Mouse (Mus musculus) erythroid progenitor cell, adult 5-6 weeks (primary cell): ENCODE results near the gene Gatad1. TPM values are rescaled to one million over a fixed set of nuclear protein-coding genes. Genes with fewer than 3 reads are reported as not detected.
"Not testable (repeated sequence)": the region's sequence is repeated elsewhere in the genome, so short reads cannot be mapped to it uniquely, and the experiment has no call there.

Experiments
- ATAC-seq: replicated peaks from 2 replicates; pipeline ENCODE4 v1.8.0; 2016; ENCODE audit warnings: moderate number of reproducible peaks, mild to moderate bottlenecking, moderate TSS enrichment, inconsistent platforms; ENCODE audit not compliant: poor library complexity, low FRiP score, severe bottlenecking
- total RNA-seq, 2 experiments: library from RNA; stranded (forward) in 1 of 2; stranded (reverse) in 1 of 2; fragments of 150-400 nt in 1 of 2; fragments of 186-747, 209-891 nt in 1 of 2; gene quantifications; 2 replicates each; pipeline versions ENCODE4 v1.2.3 to v1.2.4; 2015 to 2017; ENCODE audit warnings: low replicate concordance in 2 of 2

Gene Gatad1
- total RNA-seq, 2 experiments from 2014 or later: 115 to 171 TPM

GRCm38 (mm10) chr5:3645326-3645725, 11.7 kb downstream of the Gatad1 start:
- ATAC-seq: no peak

DNA sequence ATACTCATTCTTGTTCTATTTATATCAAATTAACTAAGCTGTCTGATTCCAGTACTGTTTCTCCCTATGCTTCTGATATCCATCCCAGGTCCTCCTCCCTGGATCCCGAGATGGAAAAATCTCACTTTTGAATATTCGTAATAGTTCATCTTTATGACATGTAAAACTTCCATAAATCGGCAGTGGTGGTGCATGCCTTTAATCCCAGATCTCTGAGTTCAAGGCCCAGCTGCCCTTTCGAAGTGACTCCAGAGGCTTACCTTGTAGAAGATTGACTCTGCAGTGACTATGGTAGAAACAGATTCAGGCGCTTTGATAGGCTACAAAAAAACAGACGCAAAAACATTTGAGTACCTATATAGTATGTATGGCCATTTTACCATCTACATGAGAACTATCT, 12.4 kb downstream of the Gatad1 start:
- ATAC-seq: no peak

DNA sequence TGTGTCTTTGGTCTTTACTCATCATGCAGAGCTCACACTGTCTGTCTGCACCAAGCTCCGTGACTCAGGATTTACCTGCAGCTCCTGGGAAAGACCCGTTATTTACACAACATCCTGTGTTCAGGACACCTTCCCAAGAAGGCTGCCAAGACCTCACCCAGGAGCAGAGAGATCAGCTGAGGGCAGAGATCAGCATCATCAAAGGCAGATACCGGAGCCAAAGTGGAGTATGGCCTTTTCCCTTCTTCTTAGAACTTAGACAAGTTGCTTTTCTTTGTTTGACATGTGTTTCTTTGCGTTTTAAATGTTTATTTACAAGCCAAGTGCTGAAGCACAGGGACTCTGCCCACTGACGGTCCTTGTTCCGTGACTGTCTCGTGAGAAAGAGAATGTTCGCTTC, 21.7 kb downstream of the Gatad1 start:
- no peak for ATAC-seq

DNA sequence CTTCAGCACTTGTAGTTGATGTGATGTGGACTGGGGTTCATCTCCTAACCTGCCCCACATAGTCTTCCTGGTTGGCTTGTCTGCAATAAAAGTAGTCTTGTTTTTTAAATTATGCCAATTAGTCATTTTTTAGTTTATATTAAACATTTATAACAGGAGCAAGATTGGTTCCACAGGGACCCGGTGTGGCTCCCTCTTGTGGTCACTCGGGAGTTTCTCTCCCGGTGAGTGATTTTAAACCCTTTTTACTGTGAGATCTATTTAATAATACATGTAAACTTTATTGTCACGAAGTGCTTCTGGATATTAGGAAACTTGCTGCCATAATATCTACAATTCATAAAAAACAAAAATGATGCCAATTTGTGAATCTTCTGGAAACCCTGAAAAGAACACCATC, 23.0 kb downstream of the Gatad1 start:
- no peak for ATAC-seq

- ATAC-seq: no peak
Measured at GRCm38 (mm10) chr5:3633315-3633714, 23.7 kb downstream of the Gatad1 start.

GRCm38 (mm10) chr5:3632285-3632684, 24.7 kb downstream of the Gatad1 start:
- no peak for ATAC-seq

DNA sequence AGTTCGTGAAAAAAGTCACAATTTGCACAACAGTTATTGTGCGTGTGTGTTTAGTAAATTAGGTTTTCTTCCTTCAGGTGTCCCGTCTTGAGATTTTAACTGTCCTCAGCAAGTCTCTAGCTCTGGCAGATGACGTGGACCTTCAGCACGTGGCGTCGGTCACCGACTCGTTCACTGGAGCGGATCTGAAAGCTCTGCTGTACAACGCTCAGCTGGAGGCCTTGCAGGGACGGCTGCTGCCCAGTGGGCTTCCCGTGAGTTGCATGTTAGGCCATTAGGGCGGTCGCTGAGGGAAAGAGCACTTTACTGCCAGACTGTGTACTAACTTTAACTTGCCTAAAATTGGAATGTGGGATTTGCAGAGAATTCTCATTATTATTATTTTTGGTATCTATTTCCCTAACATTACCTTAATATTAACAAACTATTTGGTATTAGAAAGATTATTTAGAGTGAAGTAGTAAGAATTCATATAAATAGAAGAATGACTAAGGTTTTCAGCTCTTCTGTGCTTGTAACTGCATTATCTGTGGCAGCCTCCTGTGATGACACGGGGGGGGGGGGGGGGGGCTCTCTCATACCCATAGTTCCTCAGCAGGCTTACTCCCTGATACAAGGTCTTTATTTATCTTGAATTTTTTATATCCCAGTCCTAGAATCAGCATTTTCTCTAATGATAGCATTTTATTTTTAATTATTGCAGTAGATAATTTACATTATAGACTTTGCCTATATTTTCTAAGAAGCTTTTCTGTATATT, 25.3 kb downstream of the Gatad1 start:
- no peak for ATAC-seq

DNA sequence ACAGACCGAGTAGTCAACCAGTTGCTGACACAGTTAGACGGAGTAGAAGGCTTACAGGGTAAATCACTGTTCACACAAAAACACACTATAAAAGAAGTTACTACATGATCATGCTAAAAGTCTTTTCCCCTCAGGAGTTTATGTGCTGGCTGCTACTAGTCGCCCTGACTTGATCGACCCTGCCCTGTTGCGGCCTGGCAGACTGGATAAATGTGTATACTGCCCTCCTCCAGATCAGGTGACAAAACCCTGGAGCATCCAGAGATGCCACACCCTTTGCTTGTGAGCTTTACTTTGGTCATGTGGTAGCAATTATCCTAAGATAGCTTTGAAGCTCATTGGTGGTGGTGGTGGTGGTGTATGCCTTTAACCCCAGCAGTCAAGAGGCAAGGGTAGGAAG, 26.9 kb downstream of the Gatad1 start:
- ATAC-seq: no peak

DNA sequence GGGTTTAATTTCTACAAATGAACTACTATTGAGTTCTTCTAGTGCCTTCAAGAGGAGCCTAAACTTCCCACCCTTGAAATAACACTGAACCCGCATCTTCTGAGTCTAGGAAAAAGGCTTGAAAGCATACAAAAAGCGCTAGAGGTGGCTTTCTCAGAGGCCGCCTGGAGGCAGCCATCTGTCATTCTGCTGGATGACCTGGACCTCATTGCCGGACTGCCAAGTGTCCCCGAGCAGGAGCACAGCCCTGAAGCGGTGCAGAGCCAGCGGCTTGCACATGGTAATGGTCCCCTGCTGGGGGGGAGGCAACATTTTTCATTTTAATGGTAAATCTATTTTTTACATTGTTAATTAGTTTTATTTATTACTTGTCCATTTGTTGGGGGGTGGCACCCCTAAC, 36.5 kb downstream of the Gatad1 start:
- ATAC-seq: no peak

DNA sequence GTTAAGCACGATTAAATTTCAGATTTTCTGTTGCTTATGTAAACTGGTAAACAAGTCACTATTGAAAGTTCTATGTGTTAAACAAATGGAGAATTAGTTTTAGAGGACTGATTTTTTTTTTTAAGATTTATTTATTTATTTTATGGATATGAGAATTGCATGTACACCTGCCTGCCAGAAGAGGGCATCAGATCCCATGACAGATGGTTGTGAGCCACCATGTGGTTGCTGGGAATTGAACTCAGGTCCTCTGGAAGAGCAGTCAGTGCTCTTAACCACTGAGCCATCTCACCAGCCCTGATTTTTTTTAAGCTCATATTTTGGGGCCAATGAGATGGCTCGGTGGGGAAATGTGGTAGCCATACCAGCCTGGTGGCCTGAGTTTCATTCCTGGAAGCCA, 45.1 kb downstream of the Gatad1 start:
- not testable (repeated sequence) for ATAC-seq

DNA sequence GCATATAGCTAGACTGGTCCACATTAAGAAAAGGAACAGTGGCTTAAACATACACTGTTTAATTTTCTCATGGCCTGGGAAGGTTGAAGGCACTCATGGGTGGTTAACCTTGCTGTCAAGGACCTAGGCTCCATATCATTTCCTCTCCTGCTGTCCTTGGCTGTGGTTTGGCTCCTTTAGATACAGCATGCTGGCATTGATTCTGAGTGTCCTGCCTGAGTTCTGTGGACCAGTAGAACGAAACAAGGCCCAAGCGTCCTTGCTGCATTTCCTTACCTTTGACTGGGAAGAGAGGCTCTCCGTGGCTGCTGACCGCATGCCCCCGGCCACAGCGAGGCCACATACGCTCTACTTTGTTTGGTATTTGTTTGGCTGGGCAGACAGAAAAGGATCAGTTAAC, 47.7 kb downstream of the Gatad1 start:
- ATAC-seq: no peak

DNA sequence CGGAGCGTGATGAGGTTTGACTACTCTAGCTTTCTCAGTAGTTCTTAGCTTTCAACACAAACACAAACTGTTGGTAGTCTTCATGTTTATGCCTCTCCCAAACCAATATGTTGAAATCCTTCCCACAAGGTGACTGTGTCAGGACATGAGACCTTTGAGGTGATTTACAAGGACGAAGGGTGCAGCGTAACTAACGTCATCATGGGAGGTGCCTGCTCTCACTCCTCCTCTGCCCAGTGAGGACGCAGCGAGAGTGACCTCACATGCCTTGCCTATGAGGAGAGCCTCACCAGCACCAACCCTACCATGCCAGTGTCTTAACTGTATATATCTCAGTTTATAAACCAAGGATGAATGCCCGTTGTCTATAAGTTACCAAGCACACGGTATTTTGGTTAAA, 49.9 kb downstream of the Gatad1 start:
- no peak for ATAC-seq

DNA sequence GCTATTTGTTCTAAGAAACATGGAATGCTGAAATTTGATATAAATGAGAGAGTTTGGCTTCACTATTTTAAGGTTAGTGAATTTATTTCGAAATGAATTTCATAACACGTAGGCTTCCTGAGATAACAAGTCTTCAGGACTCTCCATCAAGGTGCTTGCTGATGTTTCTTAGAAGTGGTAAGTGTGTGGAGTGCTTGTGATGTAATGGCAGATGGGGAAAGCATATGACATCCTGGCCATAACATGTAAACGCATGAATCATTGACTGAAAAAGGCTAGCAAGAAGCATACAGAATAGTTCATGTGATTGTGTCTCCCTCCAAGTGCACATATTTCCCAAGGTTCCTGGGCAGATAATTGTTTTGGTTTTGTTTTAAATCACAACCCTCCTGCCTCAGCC, 56.2 kb downstream of the Gatad1 start:
- ATAC-seq: no peak

DNA sequence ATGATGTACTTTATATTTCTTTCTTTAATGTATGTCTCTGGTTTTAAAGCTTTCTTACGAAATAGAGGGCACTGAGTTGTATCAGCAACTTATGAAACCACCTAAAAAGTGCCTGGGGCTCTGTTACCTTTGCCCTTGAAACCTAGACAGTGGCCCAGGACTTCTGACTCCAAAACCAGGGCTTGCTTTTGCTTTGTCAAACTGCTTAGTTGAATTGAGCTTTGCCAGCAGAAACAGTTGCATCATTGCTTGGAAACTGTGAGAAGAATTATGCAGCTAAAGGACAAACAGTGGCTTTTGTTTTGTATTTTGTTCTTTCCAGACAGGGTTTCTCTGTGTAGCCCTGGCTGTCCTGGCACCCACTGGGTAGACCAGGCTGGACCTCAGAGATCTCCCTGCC, 56.7 kb downstream of the Gatad1 start:
- no peak for ATAC-seq

DNA sequence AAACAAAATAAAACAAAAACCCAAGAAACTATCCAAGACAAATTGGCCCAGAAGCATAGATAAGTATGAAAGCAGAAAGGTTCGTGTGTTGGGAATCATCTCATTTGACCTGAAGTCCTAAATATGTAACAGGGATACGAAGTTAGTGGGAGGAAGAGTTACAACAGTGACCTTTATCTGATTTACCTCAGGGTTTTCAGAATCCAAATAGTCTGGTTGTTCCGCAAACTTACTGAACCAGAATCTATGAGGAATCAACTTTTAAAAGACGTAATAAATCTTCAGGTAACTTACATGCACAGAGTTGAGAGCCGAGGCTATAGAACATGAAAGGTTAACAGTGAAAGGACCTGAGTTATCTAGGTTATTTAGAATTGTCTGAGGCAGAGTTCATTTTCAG, 58.2 kb downstream of the Gatad1 start:
- ATAC-seq: no peak

- ATAC-seq: no peak
Measured at GRCm38 (mm10) chr5:3597171-3597570, 59.8 kb downstream of the Gatad1 start.

GRCm38 (mm10) chr5:3596399-3596766, 60.6 kb downstream of the Gatad1 start, which contains the start of gene Rbm48:
TSS of gene Rbm48 (minus strand) at chr5:3596585.
- ATAC-seq: peak; percentile 85

DNA sequence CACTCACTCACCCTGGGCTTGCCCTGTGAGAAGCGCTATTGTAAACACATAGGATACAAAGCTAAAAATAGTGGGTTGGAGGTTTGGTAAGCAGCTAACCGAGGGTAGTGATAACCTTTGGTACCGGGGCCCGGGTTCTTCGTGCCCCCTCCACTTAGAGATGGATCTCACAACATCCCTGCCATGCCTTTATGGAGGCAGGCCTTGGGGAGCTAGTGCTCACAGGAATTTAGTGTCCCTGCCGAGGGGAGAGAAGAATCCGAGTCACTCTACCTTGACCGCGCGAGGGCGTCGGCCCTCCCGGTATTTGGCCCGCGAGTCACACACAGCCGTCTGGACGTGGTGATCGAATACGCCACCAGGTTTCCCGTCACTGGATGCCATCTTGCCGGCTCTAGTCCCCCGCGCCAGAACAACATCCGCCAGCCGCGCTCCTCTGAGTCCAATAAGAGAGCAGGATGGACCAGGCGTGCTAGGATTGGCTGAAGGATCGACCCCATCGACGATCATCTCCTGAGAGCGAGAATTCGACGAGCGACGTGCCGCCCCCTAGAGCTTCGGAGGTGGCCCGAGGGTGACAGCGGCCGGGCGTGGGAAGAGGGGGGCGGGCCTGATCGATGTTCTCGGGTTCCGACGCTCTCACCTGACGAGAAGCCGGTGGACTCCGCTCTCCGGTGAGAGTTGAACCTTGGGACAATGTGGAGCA, 61.1 kb downstream of the Gatad1 start, which contains the start of gene Pex1:
TSS of gene Pex1 (plus strand) at position 374 of the 706 bp plus-strand sequence.
- ATAC-seq: peak; percentile 92
